Mouse (Mus musculus) ES-E14 (cell line): ENCODE results near the gene Mtfmt.

Experiments
- HCFC1 ChIP-seq: IDR thresholded peaks from 2 replicates; pipeline ENCODE4 v1.6.1; 2012; ENCODE audit warnings: low read length, inconsistent platforms, borderline replicate concordance; ENCODE audit not compliant: insufficient read depth
- ZNF384 ChIP-seq: IDR thresholded peaks from 2 replicates; pipeline ENCODE4 v1.6.1; 2012; ENCODE audit warnings: low read depth, low read length, inconsistent platforms

DNA sequence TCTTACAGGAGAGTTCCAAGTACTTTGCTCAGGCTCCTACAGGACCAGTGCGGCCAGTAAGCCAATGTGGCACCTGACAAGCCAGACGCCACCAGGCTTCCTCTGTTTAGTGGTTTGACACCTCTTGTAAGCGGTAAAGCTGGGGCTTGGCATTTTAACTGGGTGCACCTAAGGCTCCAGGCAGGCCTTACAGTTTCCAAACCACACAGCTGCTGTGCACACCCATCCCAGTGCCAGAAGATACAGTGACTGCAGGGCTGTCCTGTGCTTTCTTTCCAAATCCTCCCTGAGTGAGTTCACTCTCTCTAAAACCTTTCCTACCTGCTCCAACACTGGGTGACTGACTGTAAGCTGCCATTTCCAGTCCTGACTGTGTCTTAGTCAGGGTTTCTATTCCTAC lies 55.9 kb downstream of the Mtfmt start:
- TF ChIP-seq ZNF384, result no peak
- no peak for TF ChIP-seq HCFC1
